Comparison of ENCODE assay signal across 20 mouse cellular contexts in genomic region chr15:85809091-85809490, GRCm38 (mm10). TPM values are rescaled to one million over a fixed set of nuclear protein-coding genes. Genes with fewer than 3 reads are reported as not detected.
DNase-seq lines count a peak whose midpoint lies in the region; ATAC-seq and TF ChIP-seq lines count a peak whose summit lies in the region.
"Had no signal": no experiment of that assay in that cellular context is flagged by ENCODE, and none has a peak within 500 bp of the region (broad histone marks: within the 10 kb centered on the region; RNA-seq: fewer than 3 reads in every experiment).

No protein-coding gene starts in this region.

- no peaks in the 10 kb centered on the region for H3K36me3 ChIP-seq in liver, embryonic 14.5 days (replicated peaks; ENCODE audit: control insufficient read depth, insufficient read depth, low read depth)
- no peaks in the 10 kb centered on the region for H3K36me3 ChIP-seq in liver, postnatal 0 days (replicated peaks; ENCODE audit: insufficient read depth, low read length)
- H3K36me3 ChIP-seq in forebrain, embryonic 15.5 days: no peaks in the 10 kb centered on the region
- no peaks in the 10 kb centered on the region for H3K36me3 ChIP-seq in midbrain, embryonic 16.5 days (ENCODE audit: control insufficient read depth, insufficient read depth, low read length)
- H3K36me3 ChIP-seq: forebrain, embryonic 10.5 days; hindbrain, embryonic 10.5 days; liver, embryonic 13.5 days; neural tube, embryonic 13.5 days; stomach, embryonic 15.5 days had no signal

- no peak overlapping the region for H3K27ac ChIP-seq in liver, embryonic 14.5 days
- no peak overlapping the region for H3K27ac ChIP-seq in liver, postnatal 0 days (ENCODE audit: low read depth)
- H3K27ac ChIP-seq in forebrain, embryonic 15.5 days (replicated peaks): no peak overlapping the region
- no peak overlapping the region for H3K27ac ChIP-seq in midbrain, embryonic 16.5 days (ENCODE audit: low read length)
- H3K27ac ChIP-seq: forebrain, embryonic 10.5 days; hindbrain, embryonic 10.5 days; liver, embryonic 13.5 days; neural tube, embryonic 13.5 days; stomach, embryonic 15.5 days had no signal

- H3K9me3 ChIP-seq in liver, embryonic 14.5 days (ENCODE audit: control insufficient read depth, low read length): no peaks in the 10 kb centered on the region
- H3K9me3 ChIP-seq in liver, postnatal 0 days (ENCODE audit: low read length): no peaks in the 10 kb centered on the region
- H3K9me3 ChIP-seq in forebrain, embryonic 15.5 days: no peaks in the 10 kb centered on the region
- H3K9me3 ChIP-seq in midbrain, embryonic 16.5 days (replicated peaks; ENCODE audit: control insufficient read depth, low read length, poor library complexity, severe bottlenecking): no peaks in the 10 kb centered on the region
- H3K9me3 ChIP-seq: forebrain, embryonic 10.5 days; hindbrain, embryonic 10.5 days; liver, embryonic 13.5 days; neural tube, embryonic 13.5 days; stomach, embryonic 15.5 days had no signal

- WGBS in liver, embryonic 14.5 days (ENCODE audit: insufficient replicate concordance): 61% methylated on average over 12 of the region's 12 CpGs
- 67% methylated on average over 12 of the region's 12 CpGs for WGBS in liver, postnatal 0 days (ENCODE audit: insufficient replicate concordance)
- 87% methylated on average over 12 of the region's 12 CpGs for WGBS in forebrain, embryonic 15.5 days
- WGBS in midbrain, embryonic 16.5 days: 89% methylated on average over 12 of the region's 12 CpGs

- no peak overlapping the region for H3K9ac ChIP-seq in liver, embryonic 14.5 days (replicated peaks)
- H3K9ac ChIP-seq in liver, postnatal 0 days (replicated peaks): no peak overlapping the region
- H3K9ac ChIP-seq in forebrain, embryonic 15.5 days (replicated peaks): no peak overlapping the region
- H3K9ac ChIP-seq in midbrain, embryonic 16.5 days (ENCODE audit: low read depth, low read length): no peak overlapping the region
- H3K9ac ChIP-seq: forebrain, postnatal 0 days; liver, embryonic 13.5 days; neural tube, embryonic 13.5 days; stomach, embryonic 15.5 days had no signal

- no peak for ATAC-seq in liver, embryonic 14.5 days (ENCODE audit: insufficient read depth)
- no peak for ATAC-seq in liver, postnatal 0 days
- no peak for ATAC-seq in forebrain, embryonic 15.5 days (replicated peaks)
- ATAC-seq in midbrain, embryonic 16.5 days: no peak
- ATAC-seq: forebrain, postnatal 0 days had no signal

- TF ChIP-seq CTCF in liver, embryonic 14.5 days (IDR thresholded peaks at IDR 0.05; ENCODE audit: low read depth): no peak
- TF ChIP-seq CTCF in liver, postnatal 0 days (IDR thresholded peaks at IDR 0.05; ENCODE audit: low read depth): no peak

- no peak overlapping the region for H3K4me2 ChIP-seq in liver, embryonic 14.5 days (ENCODE audit: low read depth)
- no peak overlapping the region for H3K4me2 ChIP-seq in liver, postnatal 0 days (ENCODE audit: low read depth, low read length)
- H3K4me2 ChIP-seq in forebrain, embryonic 15.5 days (replicated peaks): no peak overlapping the region
- no peak overlapping the region for H3K4me2 ChIP-seq in midbrain, embryonic 16.5 days (ENCODE audit: low read length)
- H3K4me2 ChIP-seq: liver, embryonic 13.5 days; neural tube, embryonic 13.5 days; stomach, embryonic 15.5 days had no signal

- no peak overlapping the region for H3K4me3 ChIP-seq in liver, embryonic 14.5 days (ENCODE audit: insufficient read depth in 1 of 2, low read depth in 2 of 2, low read length in 2 of 2)
- H3K4me3 ChIP-seq in liver, postnatal 0 days (ENCODE audit: low read depth, low read length): no peak overlapping the region
- H3K4me3 ChIP-seq in forebrain, embryonic 15.5 days: no peak overlapping the region
- H3K4me3 ChIP-seq in midbrain, embryonic 16.5 days (ENCODE audit: low read depth, low read length): no peak overlapping the region
- H3K4me3 ChIP-seq: forebrain, embryonic 10.5 days; hindbrain, embryonic 10.5 days; liver, embryonic 13.5 days; neural tube, embryonic 13.5 days; stomach, embryonic 15.5 days had no signal

- TF ChIP-seq EP300 in liver, embryonic 14.5 days (IDR thresholded peaks at IDR 0.05; ENCODE audit: low read depth): 0 out of 2 replicates have a peak, but pooled peaks have one; percentile 15
- TF ChIP-seq EP300 in liver, postnatal 0 days (IDR thresholded peaks at IDR 0.05; ENCODE audit: low read depth): no peak

- peak; percentile 34 for DNase-seq in cerebellum, adult 8-10 months
- DNase-seq in cerebellum, adult 11 months: no peak
- DNase-seq in liver, embryonic 14.5 days (ENCODE audit: low read depth in 3 of 3, low spot score in 3 of 3): no peak
- DNase-seq in liver, postnatal 0 days: no peak
- peak; percentile 84 for DNase-seq in thymus, postnatal 14 days
- DNase-seq: adrenal gland, adult 8-10 months; forebrain, postnatal 0 days; gastrocnemius, postnatal 25 days; heart, adult 18-20 months; layer of hippocampus, adult 9-11 months; liver, embryonic 13.5 days; lung, postnatal 4 days; midbrain, embryonic 14.5 days; right cerebral cortex, adult 18-20 months had no signal

- no peaks in the 10 kb centered on the region for H3K27me3 ChIP-seq in liver, embryonic 14.5 days (ENCODE audit: control insufficient read depth, insufficient read depth, low read length)
- H3K27me3 ChIP-seq in liver, postnatal 0 days (ENCODE audit: insufficient read depth, low read length): no peaks in the 10 kb centered on the region
- no peaks in the 10 kb centered on the region for H3K27me3 ChIP-seq in forebrain, embryonic 15.5 days
- no peaks in the 10 kb centered on the region for H3K27me3 ChIP-seq in midbrain, embryonic 16.5 days (ENCODE audit: control insufficient read depth, insufficient read depth, low read depth, low read length)
- H3K27me3 ChIP-seq: liver, embryonic 13.5 days; neural tube, embryonic 13.5 days; stomach, embryonic 15.5 days had no signal

- H3K4me1 ChIP-seq in liver, embryonic 14.5 days (replicated peaks; ENCODE audit: control insufficient read depth in 2 of 2, insufficient read depth in 2 of 2, low read length in 1 of 2): peaks cover 21 to 24% of the 10 kb centered on the region in 2 experiments
- peaks cover 9% of the 10 kb centered on the region for H3K4me1 ChIP-seq in liver, postnatal 0 days (ENCODE audit: insufficient read depth)
- H3K4me1 ChIP-seq in forebrain, embryonic 15.5 days: peaks cover 18% of the 10 kb centered on the region
- H3K4me1 ChIP-seq in midbrain, embryonic 16.5 days (ENCODE audit: control insufficient read depth, insufficient read depth, low read length): peaks cover 9% of the 10 kb centered on the region

RNA-seq across cellular contexts. Expression of gene Cdpf1, which starts 2.4 kb away (rescaled TPM):
- polyA plus RNA-seq in liver, embryonic 14.5 days (2012; rRNA removed): 15.7 and 19.7 TPM in 2 replicates
- polyA plus RNA-seq in liver, embryonic 14.5 days (2014; fragmentation: Nextera tagmentation; extraction: Ambion mirVana): 23.7 and 26.2 TPM in 2 replicates
- 12.9 and 14.1 TPM in 2 replicates for polyA plus RNA-seq in liver, postnatal 0 days (2015; fragmentation: Nextera tagmentation; extraction: Ambion mirVana)
- 22.8 and 24.3 TPM in 2 replicates for polyA plus RNA-seq in forebrain, embryonic 15.5 days (2015; fragmentation: Nextera tagmentation; extraction: Ambion mirVana)
- 18.9 and 26.3 TPM in 2 replicates for polyA plus RNA-seq in midbrain, embryonic 16.5 days (2015; fragmentation: Nextera tagmentation; extraction: Ambion mirVana)

RNA-seq across cellular contexts. Expression of gene Pkdrej, which starts 12.4 kb away (rescaled TPM):
- 0.08 and 0.10 TPM in 2 replicates for polyA plus RNA-seq in liver, embryonic 14.5 days (2012; rRNA removed)
- polyA plus RNA-seq in liver, embryonic 14.5 days (2014; fragmentation: Nextera tagmentation; extraction: Ambion mirVana): 0.13 and 0.14 TPM in 2 replicates
- polyA plus RNA-seq in liver, postnatal 0 days (2015; fragmentation: Nextera tagmentation; extraction: Ambion mirVana): 0.02 TPM in 1 of 2 replicates, not detected in the other
- 0.04 and 0.06 TPM in 2 replicates for polyA plus RNA-seq in forebrain, embryonic 15.5 days (2015; fragmentation: Nextera tagmentation; extraction: Ambion mirVana)
- polyA plus RNA-seq in midbrain, embryonic 16.5 days (2015; fragmentation: Nextera tagmentation; extraction: Ambion mirVana): 0.05 TPM in 1 of 2 replicates, not detected in the other
- polyA plus RNA-seq: hindbrain, embryonic 10.5 days had no signal

RNA-seq across cellular contexts. Expression of gene Ttc38, which starts 23.0 kb away (rescaled TPM):
- polyA plus RNA-seq in liver, embryonic 14.5 days (2012; rRNA removed): 3.8 and 4.0 TPM in 2 replicates
- polyA plus RNA-seq in liver, embryonic 14.5 days (2014; fragmentation: Nextera tagmentation; extraction: Ambion mirVana): 4.5 and 7.0 TPM in 2 replicates
- 16.2 and 17.6 TPM in 2 replicates for polyA plus RNA-seq in liver, postnatal 0 days (2015; fragmentation: Nextera tagmentation; extraction: Ambion mirVana)
- polyA plus RNA-seq in forebrain, embryonic 15.5 days (2015; fragmentation: Nextera tagmentation; extraction: Ambion mirVana): 2.9 and 3.6 TPM in 2 replicates
- polyA plus RNA-seq in midbrain, embryonic 16.5 days (2015; fragmentation: Nextera tagmentation; extraction: Ambion mirVana): 2.9 and 4.0 TPM in 2 replicates

RNA-seq across cellular contexts. Expression of gene Gtse1, which starts 50.5 kb away (rescaled TPM):
- polyA plus RNA-seq in liver, embryonic 14.5 days (2012; rRNA removed): 20.6 TPM in 2 replicates
- 21.1 and 22.9 TPM in 2 replicates for polyA plus RNA-seq in liver, embryonic 14.5 days (2014; fragmentation: Nextera tagmentation; extraction: Ambion mirVana)
- polyA plus RNA-seq in liver, postnatal 0 days (2015; fragmentation: Nextera tagmentation; extraction: Ambion mirVana): 8.2 and 8.9 TPM in 2 replicates
- 14.6 and 15.7 TPM in 2 replicates for polyA plus RNA-seq in forebrain, embryonic 15.5 days (2015; fragmentation: Nextera tagmentation; extraction: Ambion mirVana)
- polyA plus RNA-seq in midbrain, embryonic 16.5 days (2015; fragmentation: Nextera tagmentation; extraction: Ambion mirVana): 3.4 and 4.2 TPM in 2 replicates

Comparison
In these comparisons a context has a peak if more than half of its experiments do, and no peak if none do; other contexts are left out.
1. DNase-seq: peak in cerebellum, adult 8-10 months (single experiment) and thymus, postnatal 14 days (single experiment); none in cerebellum, adult 11 months (single experiment), liver, embryonic 14.5 days (0 of 3) and liver, postnatal 0 days (single experiment).